Mouse (Mus musculus) midbrain, postnatal 0 days (tissue): Measurements from ENCODE around the gene Gjc2. TPM values are rescaled to one million over a fixed set of nuclear protein-coding genes. Genes with fewer than 3 reads are reported as not detected.

ENCODE experiments used
- ATAC-seq: fragments of 200-750 bp; cut with Nextera tagmentation; 2 replicates; pipeline ENCODE4 v1.8.0; 2017; ENCODE audit warnings: moderate number of reproducible peaks, mild to moderate bottlenecking, moderate TSS enrichment, moderate library complexity; ENCODE audit not compliant: low FRiP score
- DNase-seq: peaks from one replicate; pipeline ENCODE4 v3.0.0-alpha.2; 2015; ENCODE audit warnings: low spot score
- H3K27ac ChIP-seq: fragments of 300-500 bp; sonication (generic); 2 replicates; pipeline ENCODE4 v1.5.1; 2014; ENCODE audit warnings: low read depth, mild to moderate bottlenecking, low read length, mixed read lengths
- H3K27me3 ChIP-seq: fragments of 300-500 bp; sonication (generic); 2 replicates; pipeline ENCODE4 v1.6.1; 2014; ENCODE audit warnings: low read length, control low read depth, mixed read lengths; ENCODE audit not compliant: insufficient read depth
- H3K36me3 ChIP-seq: fragments of 300-500 bp; sonication (generic); 2 replicates; pipeline ENCODE4 v1.6.1; 2014; ENCODE audit warnings: low read length, control low read depth, mixed read lengths; ENCODE audit not compliant: insufficient read depth
- H3K4me1 ChIP-seq: fragments of 300-500 bp; sonication (generic); 2 replicates; pipeline ENCODE4 v1.6.1; 2014; ENCODE audit warnings: mild to moderate bottlenecking, control low read depth, antibody characterized with exemption, low read length, mixed read lengths; ENCODE audit not compliant: insufficient read depth
- H3K4me2 ChIP-seq: fragments of 300-500 bp; sonication (generic); 2 replicates; pipeline ENCODE4 v1.6.1; 2014; ENCODE audit warnings: low read depth, mild to moderate bottlenecking, low read length, mixed read lengths; ENCODE audit not compliant: poor library complexity, severe bottlenecking
- H3K4me3 ChIP-seq: fragments of 300-500 bp; sonication (generic); 2 replicates; pipeline ENCODE4 v1.5.1; 2014; ENCODE audit warnings: low read depth, mild to moderate bottlenecking, low read length, moderate library complexity
- H3K9ac ChIP-seq: fragments of 300-500 bp; sonication (generic); replicated peaks from 2 replicates; pipeline ENCODE4 v1.6.1; 2014; ENCODE audit warnings: mild to moderate bottlenecking, low read length, moderate library complexity, mixed read lengths; ENCODE audit not compliant: poor library complexity, severe bottlenecking
- H3K9me3 ChIP-seq: fragments of 300-500 bp; sonication (generic); 2 replicates; pipeline ENCODE4 v1.6.1; 2016; ENCODE audit warnings: low read length, control low read depth
- CTCF ChIP-seq: IDR thresholded peaks from 2 replicates; pipeline ENCODE4 v1.5.1; 2016; ENCODE audit warnings: antibody characterized with exemption, mild to moderate bottlenecking
- WGBS: fragments of 180-500 bp; shearing (Covaris S2); extraction: QIAGEN DNeasy Blood & Tissue Kit; methylation state at CpG from one replicate; pipeline ENCODE4 v1.1.7; 2014; 5-methylcytosine and 5-hydroxymethylcytosine counted together
- polyA plus RNA-seq: library from polyadenylated mRNA; unstranded; fragments of >200 nt; fragmentation: Nextera tagmentation; extraction: Ambion mirVana; gene quantifications from 2 replicates; pipeline ENCODE4 v1.2.1, GENCODE M21; 2015
- total RNA-seq: library from RNA; depleted of rRNA; stranded (reverse); fragments of >200 nt; gene quantifications from 2 replicates; pipeline ENCODE4 v1.2.3, GENCODE M21; 2014

The Gjc2 gene
- total and polyA plus RNA-seq, 2 experiments from 2014 or later = 0.38 to 0.44 TPM

DNA sequence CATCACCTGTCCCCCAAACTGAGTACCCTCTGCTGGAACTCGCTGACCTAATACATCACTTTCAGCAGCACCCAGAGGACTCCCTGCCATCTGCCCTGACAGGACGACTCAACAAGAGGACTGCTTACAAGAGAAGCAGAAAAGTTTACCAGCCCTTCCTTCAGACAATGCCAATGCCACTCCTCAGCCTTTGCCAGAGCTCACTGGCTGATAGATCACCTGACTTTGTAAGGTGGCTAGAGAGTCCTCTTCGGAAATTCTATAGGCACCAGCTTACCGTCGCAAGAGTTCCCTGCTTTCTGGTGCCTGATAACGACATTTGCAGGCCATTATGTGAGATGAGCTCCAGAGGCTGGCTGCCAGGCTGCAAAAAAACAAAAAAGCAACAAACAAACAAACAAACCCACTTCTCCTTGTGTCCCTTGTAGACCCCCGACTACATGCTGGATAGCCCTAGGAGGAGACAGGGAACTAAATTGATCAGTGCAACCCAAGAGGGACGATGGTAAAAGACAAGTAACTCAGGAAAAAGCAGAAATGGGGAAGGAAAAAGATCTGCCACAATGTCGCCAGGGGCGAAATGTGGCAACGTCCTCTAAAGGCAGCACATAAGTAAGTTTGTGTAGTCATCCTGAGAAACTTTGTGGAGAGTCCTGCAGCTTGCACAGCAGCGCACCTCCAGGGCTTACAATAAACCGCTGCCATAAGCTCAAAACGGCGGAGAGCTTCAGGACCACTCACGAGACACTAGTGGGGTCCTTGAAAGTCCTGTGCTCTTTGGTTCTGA, 18.4 kb upstream of the Gjc2 start:
- DNase-seq (no peak), ATAC-seq (peak; percentile 18; the same call in 1 of the 2 replicates)
- Histone ChIP-seq H3K27me3 (no peaks in the 10 kb centered on the region), H3K9ac (peak overlapping the region; percentile 78), H3K9me3 (no peaks in the 10 kb centered on the region), H3K36me3 (peaks cover 6% of the 10 kb centered on the region; the same call in 1 of the 2 replicates), H3K4me2 (peak overlapping the region; percentile 90), H3K27ac (peak overlapping the region; percentile 63), H3K4me3 (peak overlapping the region; percentile 87), H3K4me1 (peaks cover 5% of the 10 kb centered on the region; the same call in 1 of the 2 replicates)
- no peak for TF ChIP-seq CTCF
- WGBS = 36% methylated on average over 16 of the region's 16 CpGs

GRCm38 (mm10) chr11:59196230-59196629, 13.2 kb upstream of the Gjc2 start:
- peaks cover 1% of the 10 kb centered on the region; the same call in 1 of the 2 replicates for H3K4me1 ChIP-seq

GRCm38 (mm10) chr11:59192059-59192386, 9.0 kb upstream of the Gjc2 start, which contains the start of gene Guk1:
Guk1 (minus strand) TSS chr11:59192212.
- Histone ChIP-seq H3K27ac (peak within 1 kb of the TSS; percentile 87), H3K4me1 (no peaks in the 10 kb centered on the region), H3K27me3 (no peaks in the 10 kb centered on the region), H3K4me3 (peak within 1 kb of the TSS; percentile 76), H3K9ac (peak within 1 kb of the TSS; percentile 80), H3K9me3 (no peaks in the 10 kb centered on the region), H3K4me2 (peak within 1 kb of the TSS; percentile 64), H3K36me3 (no peaks in the 10 kb centered on the region)
- 5% methylated on average over 15 of the region's 16 CpGs for WGBS
- ATAC-seq (peak; percentile 10; the same call in 1 of the 2 replicates), DNase-seq (no peak)
- TF ChIP-seq CTCF = no peak

More at GRCm38 (mm10) chr11:59196230-59196629, 13.2 kb upstream of the Gjc2 start:
- Histone ChIP-seq H3K4me2 (no peak overlapping the region), H3K27me3 (no peaks in the 10 kb centered on the region), H3K27ac (no peak overlapping the region), H3K36me3 (no peaks in the 10 kb centered on the region), H3K9me3 (no peaks in the 10 kb centered on the region), H3K9ac (no peak overlapping the region), H3K4me3 (no peak overlapping the region)
- DNase-seq (no peak), ATAC-seq (no peak)
- no peak for TF ChIP-seq CTCF

DNA sequence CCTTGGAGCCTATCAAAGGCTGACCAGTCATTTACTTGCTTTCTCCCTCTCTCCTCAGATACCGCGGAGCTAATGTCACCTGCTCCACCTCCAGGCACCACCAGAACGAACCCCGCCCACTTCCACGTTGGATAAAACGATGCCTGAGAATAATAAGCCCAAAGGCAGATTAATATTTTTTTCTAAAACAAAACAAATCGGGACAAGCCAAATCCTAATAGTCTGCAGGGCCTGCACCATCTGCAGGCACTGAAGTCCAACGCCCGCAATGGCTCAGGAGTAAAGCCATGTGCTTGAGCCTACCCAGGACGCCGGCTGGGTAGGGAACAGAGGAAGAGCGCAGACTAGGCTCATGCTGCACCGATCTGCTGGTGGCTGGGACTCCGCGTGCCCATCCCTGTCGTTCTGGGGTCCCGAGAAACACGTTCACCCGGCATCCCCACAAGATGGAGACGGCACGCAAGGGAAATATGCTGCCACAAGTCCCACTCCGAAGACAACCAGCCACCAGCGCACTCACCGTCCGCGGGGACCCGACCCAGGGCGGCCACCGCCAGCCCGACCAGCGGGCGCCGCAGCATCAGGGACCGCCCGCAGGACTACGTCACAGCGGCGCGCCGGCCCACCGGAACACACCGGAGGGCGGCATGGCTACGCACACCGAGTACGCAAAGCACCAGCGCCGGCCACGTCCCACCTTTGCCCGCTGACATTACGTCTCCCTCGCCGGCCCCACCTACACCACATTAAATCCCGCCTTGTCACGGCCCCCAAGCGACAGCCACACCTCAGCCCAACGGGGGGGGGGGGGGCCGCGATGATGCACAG, 8.4 kb upstream of the Gjc2 start:
- Histone ChIP-seq H3K27me3 (no peaks in the 10 kb centered on the region), H3K27ac (peak overlapping the region; percentile 87), H3K36me3 (peaks cover 5% of the 10 kb centered on the region), H3K4me1 (no peaks in the 10 kb centered on the region), H3K9ac (peak overlapping the region; percentile 80), H3K9me3 (no peaks in the 10 kb centered on the region), H3K4me3 (peak overlapping the region; percentile 76), H3K4me2 (peak overlapping the region; percentile 64)
- peak; percentile 92 for ATAC-seq
- peak; percentile 92 for DNase-seq
- no peak for TF ChIP-seq CTCF
- under 1% methylated on average over 55 of the region's 59 CpGs for WGBS

- Histone ChIP-seq H3K9ac (no peak overlapping the region), H3K27me3 (no peaks in the 10 kb centered on the region), H3K9me3 (no peaks in the 10 kb centered on the region), H3K4me1 (no peaks in the 10 kb centered on the region), H3K27ac (no peak overlapping the region), H3K4me3 (no peak overlapping the region), H3K36me3 (peaks cover 39% of the 10 kb centered on the region), H3K4me2 (no peak overlapping the region)
- 87% methylated on average over 6 of the region's 6 CpGs for WGBS
- TF ChIP-seq CTCF = no peak
- ATAC-seq = no peak
- no peak for DNase-seq
Observed at GRCm38 (mm10) chr11:59187706-59188105, 4.7 kb upstream of the Gjc2 start.

- Histone ChIP-seq H3K36me3 (peaks cover 44% of the 10 kb centered on the region), H3K9ac (no peak overlapping the region), H3K4me1 (no peaks in the 10 kb centered on the region), H3K4me3 (no peak overlapping the region), H3K27ac (no peak overlapping the region), H3K4me2 (no peak overlapping the region), H3K27me3 (no peaks in the 10 kb centered on the region), H3K9me3 (no peaks in the 10 kb centered on the region)
- no peak for TF ChIP-seq CTCF
- DNase-seq = no peak
- no peak for ATAC-seq
- WGBS = 78% methylated on average over 5 of the region's 5 CpGs
Observed at GRCm38 (mm10) chr11:59185490-59185889, 2.5 kb upstream of the Gjc2 start.
